In genomic region chr11:88618732-88619309, GRCm38 (mm10) we compare ENCODE assay signal across 8 mouse cellular contexts.
DNase-seq lines count a peak whose midpoint lies in the region; ATAC-seq lines count a peak whose summit lies in the region.

No protein-coding gene starts in this region.

- peak; percentile 66 for DNase-seq in adrenal gland, postnatal 10 days
- DNase-seq in adrenal gland, adult 18-20 months (ENCODE audit: low spot score in 2 of 2) = no peak
- DNase-seq in heart, postnatal 14 days = peak; percentile 77
- DNase-seq in kidney, postnatal 14 days = peak; percentile 65
- peak; percentile 74 for DNase-seq in thymus, postnatal 14 days
- no peak for DNase-seq in ovary, postnatal 10 days (ENCODE audit: low spot score)

- H3K36me3 ChIP-seq in forebrain, embryonic 12.5 days (replicated peaks) = no peaks in the 10 kb centered on the region; the same call in 1 of the 2 replicates
- H3K36me3 ChIP-seq in midbrain, embryonic 13.5 days = no peaks in the 10 kb centered on the region; the same call in 1 of the 2 replicates

- no peaks in the 10 kb centered on the region for H3K27me3 ChIP-seq in forebrain, embryonic 12.5 days
- no peaks in the 10 kb centered on the region for H3K27me3 ChIP-seq in midbrain, embryonic 13.5 days

- intact Hi-C loops in heart, postnatal 14 days (cut with DNase I) = loop anchor here (2.0 kb wide), 1 partner anchor 20 kb away; no protein-coding TSS in a partner anchor

- WGBS in forebrain, embryonic 12.5 days = 43% methylated on average over 9 of the region's 9 CpGs
- WGBS in midbrain, embryonic 13.5 days = 56% methylated on average over 9 of the region's 9 CpGs

- H3K27ac ChIP-seq in forebrain, embryonic 12.5 days = peak overlapping the region; percentile 82
- peak overlapping the region; percentile 54 for H3K27ac ChIP-seq in midbrain, embryonic 13.5 days

- H3K4me1 ChIP-seq in forebrain, embryonic 12.5 days = peaks cover 75% of the 10 kb centered on the region
- H3K4me1 ChIP-seq in midbrain, embryonic 13.5 days (replicated peaks) = peaks cover 73% of the 10 kb centered on the region

- H3K9ac ChIP-seq in forebrain, embryonic 12.5 days = no peak overlapping the region
- H3K9ac ChIP-seq in midbrain, embryonic 13.5 days (replicated peaks) = no peak overlapping the region

- H3K4me3 ChIP-seq in forebrain, embryonic 12.5 days (replicated peaks) = no peak overlapping the region
- H3K4me3 ChIP-seq in midbrain, embryonic 13.5 days (replicated peaks) = no peak overlapping the region

- no peaks in the 10 kb centered on the region for H3K9me3 ChIP-seq in forebrain, embryonic 12.5 days
- H3K9me3 ChIP-seq in midbrain, embryonic 13.5 days = no peaks in the 10 kb centered on the region

- H3K4me2 ChIP-seq in forebrain, embryonic 12.5 days = no peak overlapping the region
- H3K4me2 ChIP-seq in midbrain, embryonic 13.5 days (replicated peaks) = no peak overlapping the region

- peak; percentile 24; the same call in 1 of the 2 replicates for ATAC-seq in forebrain, embryonic 12.5 days (ENCODE audit: low FRiP score)
- ATAC-seq in midbrain, embryonic 13.5 days = 0 out of 2 replicates have a peak, but pooled peaks have one; percentile 27

Comparison
In these comparisons a context has a peak if more than half of its experiments do, and no peak if none do; other contexts are left out.
1. DNase-seq: peak in adrenal gland, postnatal 10 days (single experiment), heart, postnatal 14 days (2 of 2), kidney, postnatal 14 days (single experiment) and thymus, postnatal 14 days (single experiment); none in adrenal gland, adult 18-20 months (0 of 2) and ovary, postnatal 10 days (single experiment).